ENCODE assay signal across 9 mouse cellular contexts in the genomic region with DNA sequence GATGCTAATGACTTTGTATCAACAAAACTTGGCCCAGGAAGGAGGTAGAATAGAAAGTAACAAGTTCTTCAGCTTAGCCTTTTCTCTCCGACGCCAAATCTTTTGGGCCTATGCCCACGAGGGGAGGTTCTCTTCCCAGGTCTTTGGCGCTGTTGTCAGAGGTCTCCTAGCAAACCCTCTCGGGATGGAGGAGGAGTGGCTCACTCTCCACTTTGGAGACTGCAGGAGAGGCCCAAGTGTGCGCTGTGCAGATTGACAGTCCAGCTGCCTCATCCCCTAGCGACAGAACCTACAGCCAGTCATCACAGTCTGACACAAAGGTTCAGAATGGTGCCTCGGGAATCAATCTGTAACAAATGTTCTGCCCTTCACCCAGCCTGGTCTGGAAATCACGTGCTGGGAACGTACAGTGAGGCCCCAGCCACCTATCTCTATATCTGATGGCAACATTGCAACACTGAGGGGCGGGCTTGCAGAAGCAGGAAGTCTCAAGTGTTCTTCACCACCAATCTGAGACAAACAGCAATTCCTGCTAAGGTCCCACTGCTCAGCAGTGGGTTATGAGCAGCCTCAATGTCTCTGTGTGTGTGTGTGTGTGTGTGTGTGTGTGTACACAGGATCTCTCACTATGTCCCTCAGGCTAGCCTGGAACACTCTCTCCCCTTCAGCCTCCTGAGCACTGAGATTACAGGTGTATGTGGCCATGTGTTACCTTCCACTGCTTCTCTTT. TPM values are rescaled to one million over a fixed set of nuclear protein-coding genes. Genes with fewer than 3 reads are reported as not detected.
DNase-seq lines count a peak whose midpoint lies in the region; ATAC-seq and TF ChIP-seq lines count a peak whose summit lies in the region.
"Had no signal": no experiment of that assay in that cellular context is flagged by ENCODE, and none has a peak within 500 bp of the region (broad histone marks: within the 10 kb centered on the region; RNA-seq: fewer than 3 reads in every experiment).

No protein-coding gene starts in this region.

- no peak overlapping the region for H3K4me2 ChIP-seq in midbrain, embryonic 11.5 days
- peak overlapping the region; percentile 21 for H3K4me2 ChIP-seq in lung, embryonic 15.5 days
- H3K4me2 ChIP-seq in stomach, embryonic 14.5 days (replicated peaks; ENCODE audit: low read depth, low read length): peak overlapping the region; percentile 2; the same call in 1 of the 2 replicates

- no peak overlapping the region for H3K27ac ChIP-seq in midbrain, embryonic 11.5 days (ENCODE audit: low read depth, low read length)
- no peak overlapping the region for H3K27ac ChIP-seq in midbrain, embryonic 10.5 days (replicated peaks)
- peak overlapping the region; percentile 54; the same call in 1 of the 2 replicates for H3K27ac ChIP-seq in cortical plate, adult 2 months (ENCODE audit: insufficient read depth, low read length)
- H3K27ac ChIP-seq in lung, embryonic 15.5 days: peak overlapping the region; percentile 74
- H3K27ac ChIP-seq in stomach, embryonic 14.5 days (ENCODE audit: low read length): peak overlapping the region; percentile 15; the same call in 1 of the 2 replicates

- ATAC-seq in midbrain, embryonic 11.5 days (ENCODE audit: low FRiP score): peak; percentile 52; the same call in 1 of the 2 replicates
- ATAC-seq in hematopoietic stem cell, adult 5-6 weeks (replicated peaks in 1 of 2; ENCODE audit: insufficient read depth in 1 of 2, low FRiP score in 2 of 2, low TSS enrichment in 1 of 2, low read depth in 1 of 2, poor library complexity in 2 of 2, severe bottlenecking in 2 of 2): peak; percentile 79 to 80
- peak; percentile 60 for ATAC-seq in lung, embryonic 15.5 days (ENCODE audit: borderline replicate concordance, extremely low read depth, low FRiP score, low TSS enrichment)
- ATAC-seq in stomach, embryonic 14.5 days (ENCODE audit: insufficient number of reproducible peaks, insufficient read depth, low FRiP score, low read depth): peak; percentile 35; the same call in 1 of the 2 replicates

- H3K4me3 ChIP-seq in midbrain, embryonic 11.5 days (ENCODE audit: low read depth, low read length): no peak overlapping the region
- no peak overlapping the region for H3K4me3 ChIP-seq in midbrain, embryonic 10.5 days
- H3K4me3 ChIP-seq in cortical plate, adult 2 months (ENCODE audit: insufficient read depth, low read length): no peak overlapping the region
- no peak overlapping the region for H3K4me3 ChIP-seq in lung, embryonic 15.5 days
- H3K4me3 ChIP-seq in stomach, embryonic 14.5 days (ENCODE audit: low read depth, low read length): no peak overlapping the region
- H3K4me3 ChIP-seq: myocyte had no signal

- H3K4me1 ChIP-seq in midbrain, embryonic 11.5 days (ENCODE audit: control insufficient read depth, insufficient read depth, low read length): peaks cover 12% of the 10 kb centered on the region
- peaks cover 53% of the 10 kb centered on the region for H3K4me1 ChIP-seq in midbrain, embryonic 10.5 days
- peaks cover 5% of the 10 kb centered on the region; the same call in 1 of the 2 replicates for H3K4me1 ChIP-seq in cortical plate, adult 2 months (ENCODE audit: control insufficient read depth, insufficient read depth, low read length)
- H3K4me1 ChIP-seq in lung, embryonic 15.5 days: peaks cover 87% of the 10 kb centered on the region
- peaks cover 59% of the 10 kb centered on the region for H3K4me1 ChIP-seq in stomach, embryonic 14.5 days (ENCODE audit: control insufficient read depth, insufficient read depth, low read length)

- TF ChIP-seq CTCF in cortical plate, adult 2 months (IDR thresholded peaks at IDR 0.05; ENCODE audit: extremely low read depth, insufficient read depth, low read length): no peak

- no peak overlapping the region for H3K9ac ChIP-seq in midbrain, embryonic 11.5 days (ENCODE audit: low read length)
- no peak overlapping the region for H3K9ac ChIP-seq in lung, embryonic 15.5 days
- no peak overlapping the region for H3K9ac ChIP-seq in stomach, embryonic 14.5 days (replicated peaks; ENCODE audit: low read depth, low read length)

- 74% methylated on average over 11 of the region's 11 CpGs for WGBS in midbrain, embryonic 11.5 days
- 74% methylated on average over 11 of the region's 11 CpGs for WGBS in midbrain, embryonic 10.5 days
- WGBS in lung, embryonic 15.5 days: 15% methylated on average over 11 of the region's 11 CpGs
- 46% methylated on average over 11 of the region's 11 CpGs for WGBS in stomach, embryonic 14.5 days

- no peaks in the 10 kb centered on the region for H3K36me3 ChIP-seq in midbrain, embryonic 11.5 days (ENCODE audit: control insufficient read depth, insufficient read depth, low read length)
- H3K36me3 ChIP-seq in midbrain, embryonic 10.5 days: no peaks in the 10 kb centered on the region
- H3K36me3 ChIP-seq in lung, embryonic 15.5 days: no peaks in the 10 kb centered on the region
- no peaks in the 10 kb centered on the region for H3K36me3 ChIP-seq in stomach, embryonic 14.5 days (ENCODE audit: control insufficient read depth, insufficient read depth, low read length)

- no peaks in the 10 kb centered on the region for H3K27me3 ChIP-seq in midbrain, embryonic 11.5 days (ENCODE audit: control insufficient read depth, insufficient read depth, low read length)
- H3K27me3 ChIP-seq in midbrain, embryonic 10.5 days (ENCODE audit: low read depth, poor library complexity, severe bottlenecking): no peaks in the 10 kb centered on the region
- no peaks in the 10 kb centered on the region for H3K27me3 ChIP-seq in lung, embryonic 15.5 days
- no peaks in the 10 kb centered on the region for H3K27me3 ChIP-seq in stomach, embryonic 14.5 days (ENCODE audit: control insufficient read depth, insufficient read depth, low read length)

- no peak for TF ChIP-seq POLR2A in cortical plate, adult 2 months (IDR thresholded peaks at IDR 0.05; ENCODE audit: extremely low read depth, insufficient read depth, low read length)

- no peak for DNase-seq in midbrain, embryonic 11.5 days (ENCODE audit: low spot score, missing footprints)
- DNase-seq in midbrain, embryonic 10.5 days (ENCODE audit: low spot score): no peak
- no peak for DNase-seq in urinary bladder, postnatal 10 days (ENCODE audit: low spot score)
- DNase-seq in frontal cortex, postnatal 14 days (ENCODE audit: low spot score in 2 of 2): no peak

- H3K9me3 ChIP-seq in midbrain, embryonic 11.5 days (ENCODE audit: control insufficient read depth, low read length): no peaks in the 10 kb centered on the region
- H3K9me3 ChIP-seq in midbrain, embryonic 10.5 days (replicated peaks): no peaks in the 10 kb centered on the region
- H3K9me3 ChIP-seq in lung, embryonic 15.5 days: no peaks in the 10 kb centered on the region
- H3K9me3 ChIP-seq in stomach, embryonic 14.5 days (ENCODE audit: control insufficient read depth, low read depth, low read length): no peaks in the 10 kb centered on the region

RNA-seq across cellular contexts. Expression of a gene that starts 12.4 kb away (rescaled TPM):
- 12.0 and 14.4 TPM in 2 replicates for polyA plus RNA-seq in midbrain, embryonic 11.5 days (2014; fragmentation: Nextera tagmentation; extraction: Ambion mirVana)
- polyA plus RNA-seq in midbrain, embryonic 10.5 days (2016; fragmentation: Nextera tagmentation; extraction: Ambion mirVana): 10.5 and 10.7 TPM in 2 replicates
- 5.4 and 5.7 TPM in 2 replicates for polyA plus RNA-seq in cortical plate, adult 2 months (2012; rRNA removed)
- total RNA-seq in hematopoietic stem cell, adult 5-6 weeks (2017): 32.5 and 65.6 TPM in 2 replicates
- 27.5 and 28.6 TPM in 2 replicates for polyA plus RNA-seq in lung, embryonic 15.5 days (2015; fragmentation: Nextera tagmentation; extraction: Ambion mirVana)
- polyA plus RNA-seq in stomach, embryonic 14.5 days (2014; fragmentation: Nextera tagmentation; extraction: Ambion mirVana): 32.0 and 36.7 TPM in 2 replicates

Comparison
In these comparisons a context has a peak if more than half of its experiments do, and no peak if none do; other contexts are left out.
1. H3K27ac ChIP-seq: peak in cortical plate, adult 2 months (single experiment), lung, embryonic 15.5 days (single experiment) and stomach, embryonic 14.5 days (single experiment); none in midbrain, embryonic 11.5 days (single experiment) and midbrain, embryonic 10.5 days (single experiment).
2. Peak in every context shown above with its lines, with median percentiles within 50 percentile points of each other: ATAC-seq.